Mouse (Mus musculus): ENCODE data around the gene Crat. TPM values are rescaled to one million over a fixed set of nuclear protein-coding genes. Genes with fewer than 3 reads are reported as not detected.
A peak's percentile ranks its signal among the peaks of the same experiment; 100 is the strongest.

Gene Crat
- total RNA-seq, 2 experiments from 2014 or later, result 9.1 to 31.7 TPM

- ATAC-seq (replicated peaks; ENCODE audit: poor library complexity), result no peak
Observed at GRCm38 (mm10) chr2:30379307-30379706, 36.3 kb downstream of the Crat start.

- ATAC-seq (replicated peaks; ENCODE audit: poor library complexity), result no peak
Observed at GRCm38 (mm10) chr2:30377721-30378120, 37.9 kb downstream of the Crat start.

GRCm38 (mm10) chr2:30375893-30376292 is 39.7 kb downstream of the Crat start:
- ATAC-seq (replicated peaks; ENCODE audit: poor library complexity), result no peak

GRCm38 (mm10) chr2:30372726-30373125 is 42.9 kb downstream of the Crat start:
- no peak for ATAC-seq (replicated peaks; ENCODE audit: poor library complexity)

GRCm38 (mm10) chr2:30371544-30371943 is 44.1 kb downstream of the Crat start:
- ATAC-seq (replicated peaks; ENCODE audit: poor library complexity), result no peak

GRCm38 (mm10) chr2:30366203-30366602 is 49.4 kb downstream of the Crat start:
- ATAC-seq (replicated peaks; ENCODE audit: poor library complexity), result no peak

- ATAC-seq (replicated peaks; ENCODE audit: poor library complexity), result no peak
Observed at GRCm38 (mm10) chr2:30365281-30366069, 50.1 kb downstream of the Crat start.

GRCm38 (mm10) chr2:30363773-30364650 is 51.6 kb downstream of the Crat start, which contains the start of gene Miga2:
Gene Miga2, plus strand, starts transcription at chr2:30364233.
- peak; percentile 96 for ATAC-seq (replicated peaks; ENCODE audit: poor library complexity)

- ATAC-seq (replicated peaks; ENCODE audit: poor library complexity), result no peak
Observed at GRCm38 (mm10) chr2:30362865-30363264, 52.7 kb downstream of the Crat start.

GRCm38 (mm10) chr2:30360626-30361025 is 55.0 kb downstream of the Crat start:
- no peak for ATAC-seq (replicated peaks; ENCODE audit: poor library complexity)

- ATAC-seq (replicated peaks; ENCODE audit: poor library complexity), result peak; percentile 56
Observed at GRCm38 (mm10) chr2:30358533-30359531, 56.8 kb downstream of the Crat start, which contains the start of gene Sh3glb2. Gene Sh3glb2, minus strand, starts transcription at chr2:30359337.

GRCm38 (mm10) chr2:30357552-30358510 is 57.8 kb downstream of the Crat start:
- ATAC-seq (replicated peaks; ENCODE audit: poor library complexity), result 0 out of 2 replicates have a peak, but pooled peaks have one; percentile 4

GRCm38 (mm10) chr2:30356906-30357305 is 58.7 kb downstream of the Crat start:
- ATAC-seq (replicated peaks; ENCODE audit: poor library complexity), result no peak

- no peak for ATAC-seq (replicated peaks; ENCODE audit: poor library complexity)
Observed at GRCm38 (mm10) chr2:30356266-30356665, 59.3 kb downstream of the Crat start.

- ATAC-seq (replicated peaks; ENCODE audit: poor library complexity), result no peak
Observed at GRCm38 (mm10) chr2:30355861-30356260, 59.8 kb downstream of the Crat start.

- peak; percentile 60 for ATAC-seq (replicated peaks; ENCODE audit: poor library complexity)
Observed at GRCm38 (mm10) chr2:30351149-30351548, 64.5 kb downstream of the Crat start.
